Mouse (Mus musculus) thymus, postnatal 0 days (tissue): ENCODE measurements around the gene Asmt. TPM values are rescaled to one million over a fixed set of nuclear protein-coding genes. Genes with fewer than 3 reads are reported as not detected.

Source experiments
- DNase-seq: peaks from one replicate; pipeline ENCODE4 v3.0.0-alpha.2; 2015; ENCODE audit warnings: low spot score
- polyA plus RNA-seq: library from polyadenylated mRNA; unstranded; fragments of >200 nt; fragmentation: Nextera tagmentation; extraction: Ambion mirVana; gene quantifications from 2 replicates; pipeline ENCODE4 v1.2.1, GENCODE M21; 2015

The Asmt gene
- polyA plus RNA-seq: not detected in 2 replicates

GRCm38 (mm10) chrX:170672594-170673092 lies at the start of gene Asmt:
Gene Asmt (plus strand): TSS chrX:170672644.
- peak; percentile 37 for DNase-seq

- DNase-seq: peak; percentile 31
Measured at GRCm38 (mm10) chrX:170673233-170673951, 948 bp downstream of the Asmt start.

GRCm38 (mm10) chrX:170674229-170674771 lies 1.9 kb downstream of the Asmt start:
- peak; percentile 34 for DNase-seq

GRCm38 (mm10) chrX:170674885-170675876 lies 2.7 kb downstream of the Asmt start:
- peak; percentile 66 for DNase-seq

GRCm38 (mm10) chrX:170675923-170676605 lies 3.6 kb downstream of the Asmt start:
- peak; percentile 34 for DNase-seq

- DNase-seq: no peak
Measured at GRCm38 (mm10) chrX:170676606-170677239, 4.3 kb downstream of the Asmt start.

GRCm38 (mm10) chrX:170677266-170677665 lies 4.8 kb downstream of the Asmt start:
- DNase-seq: no peak

GRCm38 (mm10) chrX:170677680-170678079 lies 5.2 kb downstream of the Asmt start:
- no peak for DNase-seq
